ENCODE assay signal across 8 mouse cellular contexts in the genomic region with DNA sequence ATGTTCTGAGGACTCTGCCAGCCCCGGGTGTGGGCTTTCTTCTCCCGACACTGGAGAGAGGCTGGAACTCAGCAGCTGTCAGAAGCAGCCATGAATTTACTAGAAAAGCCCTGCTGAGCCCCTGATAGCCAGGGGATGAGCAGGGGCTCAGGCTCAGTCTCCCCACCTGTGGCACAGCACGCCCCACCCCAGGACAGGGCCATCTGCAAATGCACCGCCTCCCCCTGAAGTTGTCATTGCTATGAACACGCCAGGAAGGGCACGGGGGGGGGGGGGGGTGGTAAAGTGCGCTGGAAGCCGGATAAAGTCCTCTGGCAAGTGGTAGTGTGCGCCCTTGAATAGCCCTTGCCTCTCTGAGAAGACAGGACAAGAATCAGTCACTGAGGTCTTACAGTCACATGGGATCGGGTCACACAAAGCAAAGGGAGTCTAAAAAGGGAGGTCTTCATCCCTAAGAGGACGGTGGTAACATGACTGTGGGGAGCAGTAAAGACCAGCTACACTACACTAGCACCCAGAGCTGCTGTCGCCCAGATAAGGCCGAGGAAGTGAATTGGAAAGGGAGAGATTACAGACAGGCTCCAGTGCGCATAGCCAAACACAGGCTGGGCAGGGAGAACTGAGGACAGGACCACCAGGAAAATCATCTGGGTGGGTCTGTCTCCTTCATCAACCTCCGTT.
DNase-seq lines count a peak whose midpoint lies in the region; ATAC-seq and TF ChIP-seq lines count a peak whose summit lies in the region.

No protein-coding gene starts in this region.

- H3K36me3 ChIP-seq in kidney, postnatal 0 days (ENCODE audit: insufficient read depth, low read length), result no peaks in the 10 kb centered on the region
- H3K36me3 ChIP-seq in hindbrain, embryonic 15.5 days, result no peaks in the 10 kb centered on the region

- intact Hi-C loops in gastrocnemius, postnatal 36 days (cut with DNase I), result loop anchor here (2.0 to 5.0 kb wide), 2 partner anchors 76 to 90 kb away; no protein-coding TSS in a partner anchor

- DNase-seq in kidney, postnatal 0 days (ENCODE audit: low spot score), result no peak
- no peak for DNase-seq in kidney, adult 11 months
- DNase-seq in naive thymus-derived CD4-positive, alpha-beta T cell, adult 2 months (ENCODE audit: low read depth), result peak; percentile 44
- DNase-seq in urinary bladder, adult 18-20 months (ENCODE audit: low spot score in 2 of 2), result no peak
- DNase-seq in gastrocnemius, postnatal 36 days, result no peak
- DNase-seq in spleen, postnatal 4 days (ENCODE audit: low spot score in 2 of 2), result no peak

- no peak overlapping the region for H3K4me3 ChIP-seq in kidney, postnatal 0 days (replicated peaks; ENCODE audit: low read depth, low read length)
- H3K4me3 ChIP-seq in brown adipose tissue, adult 24 weeks (ENCODE audit: insufficient read depth, low read depth, low read length), result peak overlapping the region; percentile 32; the same call in 1 of the 2 replicates
- H3K4me3 ChIP-seq in hindbrain, embryonic 15.5 days, result no peak overlapping the region

- peaks cover 5% of the 10 kb centered on the region; the same call in 1 of the 2 replicates for H3K4me1 ChIP-seq in kidney, postnatal 0 days (replicated peaks; ENCODE audit: insufficient read depth, low read length)
- no peaks in the 10 kb centered on the region for H3K4me1 ChIP-seq in brown adipose tissue, adult 24 weeks (ENCODE audit: control insufficient read depth, insufficient read depth, insufficient read length, low read length)
- H3K4me1 ChIP-seq in hindbrain, embryonic 15.5 days (replicated peaks), result peaks cover 24% of the 10 kb centered on the region

- WGBS in kidney, postnatal 0 days, result 32% methylated on average over 14 of the region's 15 CpGs
- WGBS in hindbrain, embryonic 15.5 days, result 32% methylated on average over 15 of the region's 15 CpGs

- 0 out of 2 replicates have a peak, but pooled peaks have one; percentile 12 for ATAC-seq in kidney, postnatal 0 days (replicated peaks; ENCODE audit: low FRiP score, low read depth)
- ATAC-seq in hindbrain, embryonic 15.5 days (ENCODE audit: low FRiP score, low read depth), result 0 out of 2 replicates have a peak, but pooled peaks have one; percentile 27

- H3K4me2 ChIP-seq in kidney, postnatal 0 days (ENCODE audit: low read length), result peak overlapping the region; percentile 16; the same call in 1 of the 2 replicates
- H3K4me2 ChIP-seq in hindbrain, embryonic 15.5 days, result peak overlapping the region; percentile 47

- H3K27me3 ChIP-seq in kidney, postnatal 0 days (ENCODE audit: insufficient read depth, low read length), result no peaks in the 10 kb centered on the region
- no peaks in the 10 kb centered on the region for H3K27me3 ChIP-seq in hindbrain, embryonic 15.5 days

- H3K9me3 ChIP-seq in kidney, postnatal 0 days (replicated peaks; ENCODE audit: low read length), result no peaks in the 10 kb centered on the region
- no peaks in the 10 kb centered on the region for H3K9me3 ChIP-seq in hindbrain, embryonic 15.5 days

- no peak overlapping the region for H3K9ac ChIP-seq in kidney, postnatal 0 days (ENCODE audit: low read depth, low read length)
- no peak overlapping the region for H3K9ac ChIP-seq in hindbrain, embryonic 15.5 days

- no peak for TF ChIP-seq CTCF in kidney, postnatal 0 days (IDR thresholded peaks at IDR 0.05; ENCODE audit: low read depth)

- H3K27ac ChIP-seq in kidney, postnatal 0 days, result no peak overlapping the region
- no peak overlapping the region for H3K27ac ChIP-seq in brown adipose tissue, adult 24 weeks (replicated peaks; ENCODE audit: low read depth, low read length)
- H3K27ac ChIP-seq in hindbrain, embryonic 15.5 days (replicated peaks), result no peak overlapping the region
